Mouse (Mus musculus): ENCODE results near the gene Atg16l1.

- TF ChIP-seq CTCF (IDR thresholded peaks at IDR 0.05; ENCODE audit: low read depth) (no peak), EP300 (optimal IDR thresholded peaks at IDR 0.05) (no peak)
Measured at GRCm38 (mm10) chr1:87770486-87770885, 14.8 kb downstream of the Atg16l1 start.
